Mouse (Mus musculus) brain, embryonic 18.5 days (tissue): ENCODE measurements around the gene Tent5c.
"Not testable (repeated sequence)": the region's sequence is repeated elsewhere in the genome, so short reads cannot be mapped to it uniquely, and the experiment has no call there.

Experiments
- DNase-seq: peaks from one replicate; pipeline ENCODE4 v3.0.0-alpha.2; 2012; ENCODE audit warnings: low read depth, low spot score

Tent5c gene

GRCm38 (mm10) chr3:100439088-100439487, 50.0 kb downstream of the Tent5c start:
- DNase-seq = no peak

- DNase-seq = no peak
Measured at GRCm38 (mm10) chr3:100438461-100439002, 50.6 kb downstream of the Tent5c start.

GRCm38 (mm10) chr3:100436756-100437155, 52.4 kb downstream of the Tent5c start:
- no peak for DNase-seq

GRCm38 (mm10) chr3:100431705-100432104, 57.4 kb downstream of the Tent5c start:
- no peak for DNase-seq

GRCm38 (mm10) chr3:100430731-100431130, 58.4 kb downstream of the Tent5c start:
- DNase-seq = no peak

GRCm38 (mm10) chr3:100430101-100430500, 59.0 kb downstream of the Tent5c start:
- DNase-seq = no peak

GRCm38 (mm10) chr3:100429667-100430066, 59.5 kb downstream of the Tent5c start:
- DNase-seq = no peak

- no peak for DNase-seq
Measured at GRCm38 (mm10) chr3:100427548-100427947, 61.6 kb downstream of the Tent5c start.

- no peak for DNase-seq
Measured at GRCm38 (mm10) chr3:100422392-100423167, 66.5 kb downstream of the Tent5c start.

GRCm38 (mm10) chr3:100421354-100421753, 67.8 kb downstream of the Tent5c start:
- no peak for DNase-seq

GRCm38 (mm10) chr3:100420691-100421056, 68.5 kb downstream of the Tent5c start:
- DNase-seq = no peak

GRCm38 (mm10) chr3:100419962-100420690, 69.0 kb downstream of the Tent5c start:
- DNase-seq = no peak

- no peak for DNase-seq
Measured at GRCm38 (mm10) chr3:100418387-100418786, 70.7 kb downstream of the Tent5c start.

GRCm38 (mm10) chr3:100417772-100418311, 71.3 kb downstream of the Tent5c start:
- peak; percentile 18 for DNase-seq

GRCm38 (mm10) chr3:100415671-100416070, 73.5 kb downstream of the Tent5c start:
- no peak for DNase-seq

- not testable (repeated sequence) for DNase-seq
Measured at GRCm38 (mm10) chr3:100413586-100413985, 75.5 kb downstream of the Tent5c start.

- no peak for DNase-seq
Measured at GRCm38 (mm10) chr3:100411945-100412344, 77.2 kb downstream of the Tent5c start.

- no peak for DNase-seq
Measured at GRCm38 (mm10) chr3:100409280-100409679, 79.8 kb downstream of the Tent5c start.

- DNase-seq = no peak
Measured at GRCm38 (mm10) chr3:100408351-100409043, 80.6 kb downstream of the Tent5c start.

GRCm38 (mm10) chr3:100402656-100403055, 86.5 kb downstream of the Tent5c start:
- no peak for DNase-seq
